Mouse (Mus musculus): ENCODE data around the gene Irf7. TPM values are rescaled to one million over a fixed set of nuclear protein-coding genes. Genes with fewer than 3 reads are reported as not detected.
A peak's percentile ranks its signal among the peaks of the same experiment; 100 is the strongest.

Gene Irf7
- polyA plus RNA-seq, 1 experiment from 2014 or later, result 0.66 TPM

DNA sequence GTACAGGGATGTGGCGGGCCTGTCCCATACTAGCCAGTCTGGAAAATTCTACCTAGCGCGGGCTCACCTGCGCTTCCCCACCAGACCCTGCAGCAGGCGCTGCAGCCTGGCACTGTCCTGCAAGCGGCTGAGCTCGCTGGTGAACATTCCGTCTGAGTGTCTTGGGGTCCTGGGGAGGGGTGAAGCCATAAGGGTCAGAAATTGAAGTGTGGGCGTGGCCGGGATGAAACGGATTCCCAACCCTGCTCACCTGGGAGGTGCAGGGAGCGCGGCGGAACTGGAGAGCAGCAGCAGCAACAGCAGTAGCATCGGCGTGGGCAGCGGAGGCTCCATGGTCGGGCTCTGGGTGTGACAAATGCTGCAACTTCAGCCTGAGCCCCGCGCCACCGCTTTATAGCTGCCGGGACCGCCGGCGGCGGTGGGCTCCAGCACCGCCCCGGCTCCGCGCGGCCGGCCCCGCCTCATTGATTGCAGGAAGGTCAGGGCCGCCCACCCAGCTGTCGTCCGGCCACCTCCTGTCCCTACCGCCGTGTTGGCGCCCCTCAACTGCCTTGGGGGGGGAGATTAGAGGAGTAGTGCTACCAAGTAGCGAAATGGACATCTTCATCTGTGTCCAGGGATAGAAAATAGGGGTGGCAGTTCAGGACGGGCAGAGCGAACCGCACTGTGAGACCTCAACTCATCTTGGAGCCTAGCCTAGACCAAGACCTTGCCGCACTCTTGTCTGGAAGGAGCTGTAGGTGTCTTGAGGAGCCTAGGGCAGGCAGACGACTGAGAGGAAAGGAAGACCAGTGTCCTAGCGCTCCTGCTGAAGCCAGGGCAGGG is 12.7 kb upstream of the Irf7 start, which contains the start of gene Sct:
Gene Sct (minus strand): TSS at position 368 of the 825 bp plus-strand sequence.
- Histone ChIP-seq H3K27ac (ENCODE audit: low read depth, low read length) (0 out of 2 replicates have a peak within 1 kb of the TSS, but pooled peaks have one; percentile 10), H3K9ac (replicated peaks; ENCODE audit: low read depth, low read length) (peak within 1 kb of the TSS; percentile 52), H3K36me3 (ENCODE audit: control insufficient read depth, insufficient read depth, low read length) (no peaks in the 10 kb centered on the region), H3K9me3 (ENCODE audit: control insufficient read depth, low read length) (no peaks in the 10 kb centered on the region), H3K4me1 (ENCODE audit: control insufficient read depth, insufficient read depth, low read length) (peaks cover 4% of the 10 kb centered on the region; the same call in 1 of the 2 replicates), H3K4me3 (ENCODE audit: low read depth, low read length) (peak within 1 kb of the TSS; percentile 42), H3K27me3 (ENCODE audit: control insufficient read depth, insufficient read depth, low read length) (no peaks in the 10 kb centered on the region), H3K4me2 (ENCODE audit: low read depth, low read length) (peak within 1 kb of the TSS; percentile 91)
- 1% methylated on average over 41 of the region's 46 CpGs for WGBS
- peak; percentile 85 for ATAC-seq (ENCODE audit: low read depth)

DNA sequence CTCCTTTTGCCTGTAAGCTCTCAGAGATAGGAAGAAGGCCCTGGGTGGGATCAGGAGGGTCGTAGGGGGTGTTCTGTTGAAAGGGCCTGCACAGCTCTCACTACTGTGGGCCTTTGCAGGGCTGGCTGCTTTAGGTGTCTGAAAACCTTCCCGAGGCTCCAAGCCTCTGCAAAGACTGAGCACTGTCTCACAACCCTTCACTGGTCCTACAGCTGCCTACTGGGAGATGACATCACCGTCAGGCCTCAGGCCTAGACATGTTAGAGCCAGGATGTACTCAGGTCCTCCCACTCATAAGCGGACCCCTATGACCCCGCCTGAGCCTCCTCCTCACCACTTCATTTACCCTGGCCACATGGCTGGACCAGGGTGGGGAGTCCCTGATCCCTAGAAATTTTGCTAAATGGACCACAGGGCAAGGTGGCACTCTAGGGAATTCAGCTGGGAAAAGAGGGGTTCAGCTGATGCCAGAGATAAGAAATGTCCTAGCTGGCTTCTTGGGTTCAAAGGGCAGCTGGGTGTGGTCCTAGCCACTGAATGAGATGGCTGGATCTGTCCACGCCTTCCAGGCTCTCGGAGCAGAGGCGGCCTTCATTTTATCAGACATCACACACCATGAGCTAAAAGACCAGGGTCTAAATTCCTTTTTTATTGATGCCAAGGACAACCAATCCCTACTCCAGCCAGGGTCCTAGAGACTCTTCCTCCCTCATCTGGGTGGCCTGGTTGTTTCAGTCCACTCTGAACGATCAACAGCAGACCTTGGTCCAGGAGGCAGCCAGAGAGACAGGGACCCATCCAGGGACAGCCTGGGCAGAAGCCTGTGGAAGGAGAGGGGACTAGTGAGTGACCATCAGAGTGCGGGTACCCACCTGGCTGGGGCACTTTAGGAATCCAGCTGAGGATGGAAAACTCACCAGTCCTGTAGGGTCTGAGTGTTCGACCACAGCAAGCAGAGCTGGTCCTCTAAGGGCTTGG is 11.7 kb upstream of the Irf7 start:
- WGBS, result 77% methylated on average over 11 of the region's 11 CpGs

DNA sequence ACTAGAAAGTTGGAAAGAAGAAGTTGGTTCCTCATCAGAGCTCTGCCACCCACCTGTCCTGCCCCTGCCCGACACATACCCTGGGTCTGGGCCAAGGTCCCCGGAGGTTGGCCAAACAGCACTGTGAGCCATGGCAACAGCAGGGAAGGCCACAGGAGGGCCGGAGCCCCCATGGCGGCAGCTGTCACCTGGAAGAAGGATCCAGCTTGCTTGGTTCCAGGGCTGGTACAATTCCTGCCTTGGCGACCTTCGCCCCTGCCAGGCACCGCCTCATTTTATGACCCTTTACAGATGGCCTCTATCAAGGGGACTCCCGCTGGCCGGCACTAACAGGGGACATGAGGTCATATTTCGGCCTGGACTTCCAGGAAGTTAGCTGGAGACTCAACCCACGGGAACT is 10.3 kb upstream of the Irf7 start, which contains the start of gene Cdhr5:
Gene Cdhr5 (minus strand): TSS at position 241 of the 400 bp plus-strand sequence.
- 27% methylated on average over 11 of the region's 11 CpGs for WGBS
- no peak within 1 kb of the TSS for H3K9ac ChIP-seq (replicated peaks; ENCODE audit: low read depth, low read length)
- H3K36me3 ChIP-seq (ENCODE audit: control insufficient read depth, insufficient read depth, low read length), result no peaks in the 10 kb centered on the region
- H3K27ac ChIP-seq (ENCODE audit: low read depth, low read length), result no peak within 1 kb of the TSS
- H3K27me3 ChIP-seq (ENCODE audit: control insufficient read depth, insufficient read depth, low read length), result no peaks in the 10 kb centered on the region
- no peak within 1 kb of the TSS for H3K4me3 ChIP-seq (ENCODE audit: low read depth, low read length)
- no peak for ATAC-seq (ENCODE audit: low read depth)
- no peak within 1 kb of the TSS for H3K4me2 ChIP-seq (ENCODE audit: low read depth, low read length)
- peaks cover 4% of the 10 kb centered on the region; the same call in 1 of the 2 replicates for H3K4me1 ChIP-seq (ENCODE audit: control insufficient read depth, insufficient read depth, low read length)
- no peaks in the 10 kb centered on the region for H3K9me3 ChIP-seq (ENCODE audit: control insufficient read depth, low read length)

More for the DNA sequence above, 11.7 kb upstream of the Irf7 start:
- no peak overlapping the region for H3K9ac ChIP-seq (replicated peaks; ENCODE audit: low read depth, low read length)
- H3K27me3 ChIP-seq (ENCODE audit: control insufficient read depth, insufficient read depth, low read length), result no peaks in the 10 kb centered on the region
- H3K36me3 ChIP-seq (ENCODE audit: control insufficient read depth, insufficient read depth, low read length), result no peaks in the 10 kb centered on the region
- H3K27ac ChIP-seq (ENCODE audit: low read depth, low read length), result no peak overlapping the region
- peak; percentile 38; the same call in 1 of the 2 replicates for ATAC-seq (ENCODE audit: low read depth)
- H3K4me1 ChIP-seq (ENCODE audit: control insufficient read depth, insufficient read depth, low read length), result peaks cover 4% of the 10 kb centered on the region; the same call in 1 of the 2 replicates
- no peaks in the 10 kb centered on the region for H3K9me3 ChIP-seq (ENCODE audit: control insufficient read depth, low read length)
- no peak overlapping the region for H3K4me2 ChIP-seq (ENCODE audit: low read depth, low read length)
- H3K4me3 ChIP-seq (ENCODE audit: low read depth, low read length), result no peak overlapping the region

DNA sequence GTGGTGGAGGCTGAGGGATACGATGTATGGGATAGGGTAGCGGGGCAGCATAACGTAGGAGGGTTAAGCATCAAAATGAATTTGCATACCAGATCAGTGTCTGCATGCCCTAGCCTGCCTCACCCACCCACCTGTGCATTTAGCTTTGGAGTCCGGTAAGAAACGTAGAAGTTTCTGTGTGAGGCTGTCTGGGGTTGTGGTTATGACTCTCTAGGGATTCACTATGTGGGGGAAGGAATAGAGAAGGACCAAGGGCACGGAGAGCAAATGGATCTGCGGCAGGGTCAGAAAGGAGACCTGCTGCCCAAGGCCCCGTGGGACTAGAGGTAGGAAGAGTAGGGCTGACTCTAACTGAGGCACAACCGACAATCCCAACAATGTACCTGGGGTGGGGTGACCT is 9.1 kb upstream of the Irf7 start:
- H3K4me2 ChIP-seq (ENCODE audit: low read depth, low read length), result no peak overlapping the region
- no peak overlapping the region for H3K4me3 ChIP-seq (ENCODE audit: low read depth, low read length)
- WGBS, result 82% methylated on average over 9 of the region's 9 CpGs
- no peak overlapping the region for H3K27ac ChIP-seq (ENCODE audit: low read depth, low read length)
- H3K27me3 ChIP-seq (ENCODE audit: control insufficient read depth, insufficient read depth, low read length), result no peaks in the 10 kb centered on the region
- peaks cover 4% of the 10 kb centered on the region; the same call in 1 of the 2 replicates for H3K4me1 ChIP-seq (ENCODE audit: control insufficient read depth, insufficient read depth, low read length)
- ATAC-seq (ENCODE audit: low read depth), result no peak
- no peaks in the 10 kb centered on the region for H3K9me3 ChIP-seq (ENCODE audit: control insufficient read depth, low read length)
- no peaks in the 10 kb centered on the region for H3K36me3 ChIP-seq (ENCODE audit: control insufficient read depth, insufficient read depth, low read length)
- H3K9ac ChIP-seq (replicated peaks; ENCODE audit: low read depth, low read length), result no peak overlapping the region

DNA sequence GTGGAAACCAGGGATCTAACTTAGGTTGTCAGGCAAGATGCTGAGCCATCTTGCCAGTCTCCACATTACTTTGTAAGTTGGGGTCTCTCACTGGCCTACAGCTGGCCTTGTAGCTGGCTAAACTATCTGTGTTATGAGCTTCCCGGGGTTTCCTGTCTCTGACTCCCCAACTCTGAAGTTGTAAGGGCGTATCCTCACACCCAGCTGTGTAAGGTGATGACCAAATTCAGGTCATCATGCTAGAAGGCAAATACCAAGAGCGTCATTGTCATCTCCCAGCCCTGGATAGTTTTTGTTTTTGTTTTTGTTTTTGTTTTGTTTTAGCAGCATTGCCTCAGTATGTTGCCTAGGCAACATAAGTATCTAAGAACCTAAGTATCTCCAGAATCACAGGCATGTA is 4.3 kb upstream of the Irf7 start:
- WGBS, result 91% methylated on average over 3 of the region's 3 CpGs
- H3K27ac ChIP-seq (ENCODE audit: low read depth, low read length), result no peak overlapping the region
- no peaks in the 10 kb centered on the region for H3K4me1 ChIP-seq (ENCODE audit: control insufficient read depth, insufficient read depth, low read length)
- H3K9ac ChIP-seq (replicated peaks; ENCODE audit: low read depth, low read length), result no peak overlapping the region
- no peak overlapping the region for H3K4me2 ChIP-seq (ENCODE audit: low read depth, low read length)
- no peaks in the 10 kb centered on the region for H3K36me3 ChIP-seq (ENCODE audit: control insufficient read depth, insufficient read depth, low read length)
- no peaks in the 10 kb centered on the region for H3K27me3 ChIP-seq (ENCODE audit: control insufficient read depth, insufficient read depth, low read length)
- H3K4me3 ChIP-seq (ENCODE audit: low read depth, low read length), result no peak overlapping the region
- ATAC-seq (ENCODE audit: low read depth), result no peak
- H3K9me3 ChIP-seq (ENCODE audit: control insufficient read depth, low read length), result no peaks in the 10 kb centered on the region

DNA sequence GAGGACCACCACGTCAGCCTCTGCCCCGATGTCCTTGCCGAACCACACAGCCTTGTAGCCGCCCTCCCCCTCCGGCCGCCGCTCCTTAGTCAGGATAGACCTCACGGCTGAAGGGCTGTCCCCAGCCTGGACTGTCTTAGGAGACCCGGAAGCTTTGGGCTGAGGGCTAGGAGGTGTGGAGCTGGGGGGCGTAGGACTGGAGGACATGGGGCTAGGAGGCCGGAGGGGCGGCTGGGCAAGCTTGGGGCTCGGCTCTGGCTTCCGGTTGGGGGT is 2.9 kb upstream of the Irf7 start:
- no peaks in the 10 kb centered on the region for H3K9me3 ChIP-seq (ENCODE audit: control insufficient read depth, low read length)
- ATAC-seq (ENCODE audit: low read depth), result no peak
- no peak overlapping the region for H3K9ac ChIP-seq (replicated peaks; ENCODE audit: low read depth, low read length)
- no peaks in the 10 kb centered on the region for H3K4me1 ChIP-seq (ENCODE audit: control insufficient read depth, insufficient read depth, low read length)
- no peak overlapping the region for H3K4me3 ChIP-seq (ENCODE audit: low read depth, low read length)
- no peak overlapping the region for H3K27ac ChIP-seq (ENCODE audit: low read depth, low read length)
- H3K4me2 ChIP-seq (ENCODE audit: low read depth, low read length), result no peak overlapping the region
- WGBS, result 76% methylated on average over 14 of the region's 14 CpGs
- no peaks in the 10 kb centered on the region for H3K36me3 ChIP-seq (ENCODE audit: control insufficient read depth, insufficient read depth, low read length)
- H3K27me3 ChIP-seq (ENCODE audit: control insufficient read depth, insufficient read depth, low read length), result no peaks in the 10 kb centered on the region

DNA sequence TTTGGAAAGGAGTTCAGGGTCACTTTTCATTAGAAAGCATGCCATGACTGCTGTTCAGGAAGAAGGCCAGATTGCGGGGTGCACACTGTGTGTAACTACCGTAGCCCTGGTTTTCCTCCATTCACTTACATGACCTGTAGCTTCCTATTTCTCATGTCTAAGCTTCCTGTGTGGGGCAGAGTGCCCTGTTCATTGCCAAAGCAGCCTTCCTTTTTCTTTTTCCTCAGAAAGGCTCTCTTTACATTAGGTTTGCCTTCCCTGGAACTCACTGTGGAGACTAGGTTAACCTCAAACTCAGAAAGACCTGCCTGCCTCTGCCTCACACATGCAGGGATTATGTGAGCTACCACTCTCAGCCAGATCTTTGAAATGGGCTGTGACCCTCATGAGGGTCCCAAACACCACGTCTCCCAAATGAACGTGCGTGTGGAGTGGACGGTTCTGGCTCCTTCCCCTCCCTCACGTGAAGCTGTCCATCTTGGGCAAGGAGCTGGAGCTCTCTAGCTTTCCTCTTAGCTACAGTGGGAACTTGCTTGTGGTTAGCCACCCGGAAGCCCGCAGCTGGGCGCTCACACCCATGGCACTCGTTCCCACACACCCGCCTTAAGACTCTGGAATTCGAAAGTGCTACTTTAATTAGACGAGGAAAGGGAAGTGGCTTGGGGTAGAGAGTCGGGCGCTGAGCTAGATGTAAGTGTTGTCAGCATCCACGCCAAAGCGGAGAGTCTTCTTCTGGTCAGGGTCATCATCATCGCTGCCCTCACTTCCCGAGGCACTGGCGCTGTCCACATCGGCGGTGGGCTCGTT is 2.4 kb upstream of the Irf7 start:
- 78% methylated on average over 24 of the region's 24 CpGs for WGBS
- ATAC-seq (ENCODE audit: low read depth), result no peak

DNA sequence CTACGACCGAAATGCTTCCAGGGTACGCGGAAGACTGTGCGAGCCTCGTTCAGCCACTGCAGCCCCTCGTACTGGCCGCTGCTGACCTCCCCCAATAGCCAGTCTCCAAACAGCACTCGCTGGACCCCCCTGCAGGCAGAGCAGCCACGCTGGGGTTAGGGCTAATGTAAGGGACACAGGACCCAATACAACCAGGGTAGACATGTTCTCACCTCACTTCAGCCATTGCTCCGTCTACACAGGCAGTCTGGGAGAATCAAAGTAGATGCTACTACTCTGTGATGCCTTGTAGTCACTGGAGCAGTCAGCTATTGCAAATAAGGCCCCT is 906 bp downstream of the Irf7 start:
- H3K9me3 ChIP-seq (ENCODE audit: control insufficient read depth, low read length), result no peaks in the 10 kb centered on the region
- peaks cover 35% of the 10 kb centered on the region for H3K36me3 ChIP-seq (ENCODE audit: control insufficient read depth, insufficient read depth, low read length)
- H3K27ac ChIP-seq (ENCODE audit: low read depth, low read length), result no peak overlapping the region
- H3K4me3 ChIP-seq (ENCODE audit: low read depth, low read length), result no peak overlapping the region
- no peak overlapping the region for H3K9ac ChIP-seq (replicated peaks; ENCODE audit: low read depth, low read length)
- no peak for ATAC-seq (ENCODE audit: low read depth)
- no peaks in the 10 kb centered on the region for H3K27me3 ChIP-seq (ENCODE audit: control insufficient read depth, insufficient read depth, low read length)
- 32% methylated on average over 11 of the region's 11 CpGs for WGBS
- no peaks in the 10 kb centered on the region for H3K4me1 ChIP-seq (ENCODE audit: control insufficient read depth, insufficient read depth, low read length)
- no peak overlapping the region for H3K4me2 ChIP-seq (ENCODE audit: low read depth, low read length)

More for the DNA sequence above, 2.4 kb upstream of the Irf7 start:
- no peak overlapping the region for H3K9ac ChIP-seq (replicated peaks; ENCODE audit: low read depth, low read length)
- H3K4me1 ChIP-seq (ENCODE audit: control insufficient read depth, insufficient read depth, low read length), result no peaks in the 10 kb centered on the region
- H3K36me3 ChIP-seq (ENCODE audit: control insufficient read depth, insufficient read depth, low read length), result peaks cover 4% of the 10 kb centered on the region
- H3K4me2 ChIP-seq (ENCODE audit: low read depth, low read length), result no peak overlapping the region
- H3K4me3 ChIP-seq (ENCODE audit: low read depth, low read length), result no peak overlapping the region
- H3K9me3 ChIP-seq (ENCODE audit: control insufficient read depth, low read length), result no peaks in the 10 kb centered on the region
- no peak overlapping the region for H3K27ac ChIP-seq (ENCODE audit: low read depth, low read length)
- no peaks in the 10 kb centered on the region for H3K27me3 ChIP-seq (ENCODE audit: control insufficient read depth, insufficient read depth, low read length)
